Mouse (Mus musculus) gastrocnemius, adult 18-20 months (tissue): ENCODE data around the gene Hist1h3d. TPM values are rescaled to one million over a fixed set of nuclear protein-coding genes. Genes with fewer than 3 reads are reported as not detected.
A peak's percentile ranks its signal among the peaks of the same experiment; 100 is the strongest.
"Not testable (repeated sequence)": the region's sequence is repeated elsewhere in the genome, so short reads cannot be mapped to it uniquely, and the experiment has no call there.

Experiments used
- DNase-seq: peaks from one replicate; pipeline ENCODE4 v3.0.0; 2021; ENCODE audit warnings: low spot score
- long read RNA-seq, 2 experiments: library from polyadenylated mRNA; stranded (forward); transcript quantifications; one replicate each; pipeline ENCODE4 v2.0.0; 2021
- total RNA-seq, 2 experiments: library from RNA; stranded (reverse); gene quantifications; 2 replicates each; pipeline ENCODE4 v1.2.3; 2021

The Hist1h3d gene
- total RNA-seq: 1 to 10 TPM; 3.2 to 3.7 TPM
- long read RNA-seq, experiment 1, partial matches to known transcripts: 0 of 4 reads
- long read RNA-seq, experiment 1, other reads (novel, unspliced or antisense): 3 of 4 reads
- long read RNA-seq, experiment 2, partial matches to known transcripts: 0 of 2 reads
- long read RNA-seq, experiment 2, other reads (novel, unspliced or antisense): 1 of 2 reads

GRCm38 (mm10) chr13:23575271-23575851 lies at the start of gene Hist1h3d:
TSS of gene Hist1h3d (plus strand) at chr13:23575763.
- no peak for DNase-seq

- no peak for DNase-seq
These were observed 49.7 kb upstream of the Hist1h3d start for GRCm38 (mm10) chr13:23525901-23526300.

- DNase-seq: peak; percentile 91
These were observed 49.3 kb upstream of the Hist1h3d start for GRCm38 (mm10) chr13:23526312-23526711.

- DNase-seq: no peak
These were observed 46.6 kb upstream of the Hist1h3d start for GRCm38 (mm10) chr13:23529005-23529404.

GRCm38 (mm10) chr13:23529480-23530165 lies 45.9 kb upstream of the Hist1h3d start:
- no peak for DNase-seq

- peak; percentile 78 for DNase-seq
These were observed 45.2 kb upstream of the Hist1h3d start for GRCm38 (mm10) chr13:23530181-23530900.

GRCm38 (mm10) chr13:23530901-23531875 lies 44.4 kb upstream of the Hist1h3d start, which contains the start of gene Hist1h4h:
TSS of gene Hist1h4h (plus strand) at chr13:23531050.
- peak; percentile 97 for DNase-seq

- DNase-seq: no peak
These were observed 43.1 kb upstream of the Hist1h3d start for GRCm38 (mm10) chr13:23532262-23533075.

GRCm38 (mm10) chr13:23533560-23534367 lies 41.8 kb upstream of the Hist1h3d start, which contains the start of gene Hist1h2af:
TSS of gene Hist1h2af (plus strand) at chr13:23533906.
- not testable (repeated sequence) for DNase-seq

- DNase-seq: no peak
These were observed 41.0 kb upstream of the Hist1h3d start for GRCm38 (mm10) chr13:23534368-23535131.

- DNase-seq: peak; percentile 79
These were observed 40.2 kb upstream of the Hist1h3d start, which contains the start of gene Hist1h3g for GRCm38 (mm10) chr13:23535137-23536075. TSS of gene Hist1h3g (plus strand) at chr13:23535422.

GRCm38 (mm10) chr13:23536076-23536822 lies 39.3 kb upstream of the Hist1h3d start:
- no peak for DNase-seq

GRCm38 (mm10) chr13:23537006-23537710 lies 38.4 kb upstream of the Hist1h3d start:
- DNase-seq: no peak

GRCm38 (mm10) chr13:23538249-23538648 lies 37.3 kb upstream of the Hist1h3d start:
- no peak for DNase-seq

GRCm38 (mm10) chr13:23539821-23540220 lies 35.7 kb upstream of the Hist1h3d start:
- DNase-seq: not testable (repeated sequence)

- DNase-seq: no peak
These were observed 34.1 kb upstream of the Hist1h3d start for GRCm38 (mm10) chr13:23541497-23541896.
